Mouse (Mus musculus) layer of hippocampus, adult 8-10 months (tissue): ENCODE data around the gene Adat3. TPM values are rescaled to one million over a fixed set of nuclear protein-coding genes. Genes with fewer than 3 reads are reported as not detected.
"Not testable (repeated sequence)": the region's sequence is repeated elsewhere in the genome, so short reads cannot be mapped to it uniquely, and the experiment has no call there.

Experiments
- DNase-seq, 2 experiments: peaks; one replicate each; pipeline ENCODE4 v3.0.0; 2022; ENCODE audit warnings: low spot score in 2 of 2
- microRNA-seq, 2 experiments: library from miRNA; unstranded; fragments of <30 nt; microRNA quantifications; one replicate each; pipeline ENCODE4 v1.2.0; 2022
- total RNA-seq, 4 experiments: library from RNA; stranded (reverse); gene quantifications; 2 replicates each; pipeline ENCODE4 v1.2.4; 2022

Adat3 gene
- total RNA-seq, 4 experiments from 2014 or later, result 2.0 to 5.0 (median 3.0) TPM

DNA sequence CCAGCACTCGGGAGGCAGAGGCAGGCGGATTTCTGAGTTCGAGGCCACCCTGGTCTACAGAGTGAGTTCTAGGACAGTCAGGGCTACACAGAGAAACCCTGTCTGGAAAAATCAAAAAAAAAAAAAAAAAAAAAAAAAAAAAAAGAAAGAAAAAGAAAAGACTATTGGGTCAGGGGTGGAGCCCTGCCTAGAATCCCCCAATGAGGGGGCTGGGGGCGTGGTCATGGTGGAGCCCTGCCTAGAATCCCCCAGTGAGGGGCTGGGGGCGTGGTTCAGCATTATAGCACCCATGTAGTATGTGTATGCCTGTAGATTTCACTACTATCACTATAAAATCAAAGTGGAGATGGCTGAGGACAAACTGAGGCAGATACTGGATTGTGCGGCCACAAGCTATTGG, 47.2 kb downstream of the Adat3 start:
- not testable (repeated sequence) for DNase-seq

DNA sequence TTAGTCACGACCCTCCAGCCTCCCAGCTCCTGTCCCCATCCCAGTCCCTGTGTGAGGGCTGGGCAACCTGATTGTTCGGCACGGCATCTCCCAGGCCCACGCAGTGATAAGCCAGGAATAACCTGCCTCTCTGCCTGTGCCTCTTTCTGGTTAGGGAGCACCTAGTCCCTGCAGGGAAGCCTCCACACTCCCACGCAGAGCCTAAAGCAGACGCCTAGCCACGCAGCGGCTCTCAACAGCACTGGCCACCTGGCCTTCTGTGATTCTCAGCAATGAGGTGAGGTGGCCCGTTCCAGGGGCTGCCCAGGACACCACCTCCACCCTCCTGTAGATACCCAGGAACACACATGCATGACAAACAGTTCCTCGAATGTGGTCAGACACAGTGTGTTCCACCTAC, 47.7 kb downstream of the Adat3 start:
- no peak for DNase-seq

DNA sequence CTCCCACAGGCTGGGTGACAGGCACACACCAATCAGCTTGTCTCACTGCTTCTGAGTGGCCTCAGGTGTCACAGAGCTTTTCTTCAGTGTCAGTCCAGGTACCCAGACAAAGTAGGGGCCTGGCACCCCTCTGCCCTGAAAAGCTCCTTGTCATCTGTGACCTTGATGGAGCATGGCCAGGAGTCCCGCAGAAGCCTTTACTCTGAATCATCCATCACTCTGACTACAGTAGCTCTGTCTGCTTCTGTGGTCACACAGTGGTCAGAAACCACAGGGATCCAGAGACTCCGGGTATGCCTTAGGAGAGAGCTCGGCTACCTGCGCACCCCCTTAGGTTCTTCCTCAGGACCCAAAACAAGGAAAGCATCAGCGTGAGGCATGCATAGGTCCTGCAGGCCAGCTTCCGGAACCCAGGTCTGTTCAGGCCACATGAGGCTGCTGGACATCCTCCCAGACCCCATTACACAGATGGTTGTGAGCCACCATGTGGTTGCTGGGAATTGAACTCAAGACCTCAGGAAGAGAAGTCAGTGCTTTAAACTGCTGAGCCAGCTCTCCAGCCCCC, 50.6 kb downstream of the Adat3 start:
- DNase-seq, result no peak

- DNase-seq, result no peak
Measured at GRCm38 (mm10) chr10:80654866-80655265, 52.2 kb downstream of the Adat3 start.

GRCm38 (mm10) chr10:80655406-80656129, 52.9 kb downstream of the Adat3 start:
- DNase-seq, result no peak

- DNase-seq, result peak; percentile 91 to 95
Measured at GRCm38 (mm10) chr10:80656130-80656862, 53.6 kb downstream of the Adat3 start.

GRCm38 (mm10) chr10:80656863-80657623, 54.4 kb downstream of the Adat3 start, which contains the start of gene Btbd2:
Gene Btbd2 (minus strand): TSS chr10:80657071.
- DNase-seq, result no peak

Small RNAs within 50 kb of the gene (microRNA-seq; reads per million reads assigned to microRNA genes)
- gene Mir6912, result 4.1 to 5.1 reads per million in 2 experiments

Other genes starting within 250 kb of the Adat3 start
- gene Plk5, start 246.4 kb upstream of the Adat3 start, total RNA-seq, result 10 to 100 TPM; 18.0 to 36.4 (median 30.4) TPM
- 10 to 100 TPM; 17.0 to 19.6 (median 18.3) TPM for gene Mex3d, start 215.2 kb upstream of the Adat3 start, total RNA-seq
- gene Mbd3, start 203.3 kb upstream of the Adat3 start, total RNA-seq, result 100 to 1,000 TPM; 149 to 154 (median 150) TPM
- 100 to 1,000 TPM; 320 to 446 (median 390) TPM for gene Uqcr11, start 196.1 kb upstream of the Adat3 start, total RNA-seq
- 10 to 100 TPM; 29.5 to 33.9 (median 32.2) TPM for gene Tcf3, start 169.2 kb upstream of the Adat3 start, total RNA-seq
- under 1 TPM in 1 of 4 experiments, not detected in 3; 0.06 TPM for gene Onecut3, start 108.0 kb upstream of the Adat3 start, total RNA-seq
- gene Atp8b3, start 63.8 kb upstream of the Adat3 start, total RNA-seq, result 1 to 10 TPM in 1 of 4 experiments, under 1 TPM in 3; 0.11 to 1.2 (median 0.17) TPM
- gene Rexo1, start 41.3 kb upstream of the Adat3 start, total RNA-seq, result 10 to 100 TPM; 45.3 to 53.2 (median 49.5) TPM
- 10 to 100 TPM; 47.5 to 51.9 (median 49.3) TPM for gene Klf16, start 25.6 kb upstream of the Adat3 start, total RNA-seq
- gene Abhd17a, start 12.5 kb upstream of the Adat3 start, total RNA-seq, result 100 to 1,000 TPM; 144 to 155 (median 147) TPM
- gene Scamp4, start within 50 bp of the Adat3 start, total RNA-seq, result 10 to 100 TPM; 39.3 to 58.6 (median 42.8) TPM
- gene Gm49322, start 3.1 kb downstream of the Adat3 start, total RNA-seq, result 1 to 10 TPM; 3.0 to 5.4 (median 3.7) TPM
- gene Csnk1g2, start 20.0 kb downstream of the Adat3 start, total RNA-seq, result 100 to 1,000 TPM; 190 to 230 (median 201) TPM
- 100 to 1,000 TPM in 2 of 4 experiments, 10 to 100 TPM in 2; 92.1 to 103 (median 97.9) TPM for gene Btbd2, start 54.2 kb downstream of the Adat3 start, total RNA-seq
- 10 to 100 TPM; 41.9 to 50.0 (median 45.1) TPM for gene Mknk2, start 75.2 kb downstream of the Adat3 start, total RNA-seq
- 10 to 100 TPM; 13.8 to 18.0 (median 15.0) TPM for gene Mob3a, start 99.1 kb downstream of the Adat3 start, total RNA-seq
- 10 to 100 TPM; 56.6 to 73.2 (median 69.8) TPM for gene Izumo4, start 99.3 kb downstream of the Adat3 start, total RNA-seq
- gene Ap3d1, start 139.4 kb downstream of the Adat3 start, total RNA-seq, result 100 to 1,000 TPM; 136 to 163 (median 147) TPM
- 10 to 100 TPM; 43.7 to 56.4 (median 51.3) TPM for gene Dot1l, start 152.3 kb downstream of the Adat3 start, total RNA-seq
- 10 to 100 TPM; 43.3 to 60.0 (median 50.2) TPM for gene Sf3a2, start 195.3 kb downstream of the Adat3 start, total RNA-seq
- 10 to 100 TPM; 61.4 to 75.8 (median 70.7) TPM for gene Plekhj1, start 195.7 kb downstream of the Adat3 start, total RNA-seq
- gene Amh, start 202.4 kb downstream of the Adat3 start, total RNA-seq, result 1 to 10 TPM; 2.4 to 4.0 (median 3.0) TPM
- 1 to 10 TPM in 3 of 4 experiments, under 1 TPM in 1; 0.91 to 4.7 (median 2.7) TPM for gene Jsrp1, start 210.6 kb downstream of the Adat3 start, total RNA-seq
- gene Oaz1, start 223.8 kb downstream of the Adat3 start, total RNA-seq, result 100 to 1,000 TPM; 475 to 520 (median 506) TPM
- gene Lingo3, start 241.2 kb downstream of the Adat3 start, total RNA-seq, result 10 to 100 TPM; 33.4 to 44.0 (median 40.3) TPM